In genomic region chr6:64236351-64236750, GRCm38 (mm10) we compare ENCODE assay signal across 12 mouse cellular contexts.
DNase-seq lines count a peak whose midpoint lies in the region; ATAC-seq and TF ChIP-seq lines count a peak whose summit lies in the region.
"Had no signal": no experiment of that assay in that cellular context is flagged by ENCODE, and none has a peak within 500 bp of the region (broad histone marks: within the 10 kb centered on the region; RNA-seq: fewer than 3 reads in every experiment).

No protein-coding gene starts in this region.

- no peaks in the 10 kb centered on the region for H3K4me1 ChIP-seq in kidney, adult 2 months (ENCODE audit: control insufficient read depth, insufficient read depth, low read length)
- H3K4me1 ChIP-seq: megakaryocyte, embryonic 14.5 days; neural tube, embryonic 12.5 days had no signal

- TF ChIP-seq CTCF in kidney, adult 2 months (conservative IDR thresholded peaks at IDR 0.05; ENCODE audit: insufficient read depth, insufficient read length, low read depth, low read length), result no peak

- H3K4me3 ChIP-seq in kidney, adult 2 months (ENCODE audit: insufficient read depth, low read depth, low read length), result no peak overlapping the region
- H3K4me3 ChIP-seq: megakaryocyte, embryonic 14.5 days; neural tube, embryonic 12.5 days had no signal

- DNase-seq in cerebellum, postnatal 10 days, result peak; percentile 38 to 59
- no peak for DNase-seq in cerebellum, adult 9-10 months
- DNase-seq in kidney, adult 2 months, result peak; percentile 74
- no peak for DNase-seq in kidney, postnatal 10 days
- peak; percentile 40 for DNase-seq in testis, postnatal 10 days (ENCODE audit: low spot score)
- DNase-seq in testis, postnatal 14 days (ENCODE audit: low spot score), result no peak
- no peak for DNase-seq in urinary bladder, postnatal 10 days (ENCODE audit: low spot score)
- DNase-seq: liver had no signal

- no peaks in the 10 kb centered on the region for H3K27me3 ChIP-seq in kidney, adult 2 months (replicated peaks; ENCODE audit: control insufficient read depth, insufficient read depth, low read length)
- H3K27me3 ChIP-seq: megakaryocyte, embryonic 14.5 days; neural tube, embryonic 12.5 days had no signal

- WGBS in kidney, adult 2 months, result 46% methylated on average over 3 of the region's 3 CpGs

- ATAC-seq in monocyte, adult 5-6 weeks (replicated peaks; ENCODE audit: insufficient number of reproducible peaks, low FRiP score, low TSS enrichment, poor library complexity, severe bottlenecking), result no peak
- ATAC-seq: intestine, postnatal 0 days had no signal

- H3K36me3 ChIP-seq in kidney, adult 2 months (ENCODE audit: control insufficient read depth, insufficient read depth, low read length), result no peaks in the 10 kb centered on the region
- H3K36me3 ChIP-seq: neural tube, embryonic 12.5 days had no signal

- no peak overlapping the region for H3K27ac ChIP-seq in kidney, adult 2 months (ENCODE audit: insufficient read depth, low read depth, low read length)
- H3K27ac ChIP-seq: neural tube, embryonic 12.5 days had no signal

- no peak for TF ChIP-seq POLR2A in kidney, adult 2 months (IDR thresholded peaks at IDR 0.05; ENCODE audit: low read depth, low read length)

Comparison
In these comparisons a context has a peak if more than half of its experiments do, and no peak if none do; other contexts are left out.
1. DNase-seq: peak in cerebellum, postnatal 10 days (2 of 2), kidney, adult 2 months (single experiment) and testis, postnatal 10 days (single experiment); none in cerebellum, adult 9-10 months (single experiment), kidney, postnatal 10 days (single experiment), testis, postnatal 14 days (single experiment) and urinary bladder, postnatal 10 days (single experiment).